Mouse (Mus musculus): ENCODE results near the gene Reck. TPM values are rescaled to one million over a fixed set of nuclear protein-coding genes. Genes with fewer than 3 reads are reported as not detected.

Reck gene
- total and polyA plus RNA-seq, 3 experiments = 0.12 to 0.60 TPM; not detected in 1

DNA sequence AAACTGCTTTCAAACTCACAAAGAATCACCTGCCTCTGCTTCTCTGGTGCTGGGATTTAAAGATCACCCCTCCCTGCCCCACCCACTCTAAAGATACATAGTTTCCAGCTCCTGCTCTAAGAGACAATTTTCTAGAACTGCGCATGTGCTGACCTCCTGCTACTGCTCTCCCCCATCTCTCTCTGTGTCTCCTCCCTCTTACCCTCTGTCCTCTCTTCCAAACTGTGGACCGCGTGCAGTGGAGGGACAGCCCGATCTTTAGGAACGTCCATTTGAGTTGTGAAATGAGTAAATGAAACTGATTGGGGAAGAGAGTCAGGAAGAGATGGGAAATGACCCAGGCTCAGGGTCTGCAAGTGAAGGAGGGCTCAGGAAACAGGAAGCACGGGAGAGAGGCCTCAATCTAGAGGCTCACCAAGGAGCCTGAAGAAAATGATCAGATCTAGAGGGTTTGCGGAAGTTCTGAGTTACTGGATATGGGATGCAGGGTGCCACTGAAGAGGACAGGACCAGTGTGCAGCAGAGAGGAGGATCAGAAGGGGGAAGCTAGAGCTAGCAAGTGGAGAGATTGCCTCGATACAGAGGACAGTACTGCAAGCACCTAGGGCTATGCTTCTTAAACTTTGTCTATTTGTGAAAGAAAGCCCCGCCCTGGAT, 84.3 kb downstream of the Reck start (continued):
- TF ChIP-seq ZKSCAN1 (IDR thresholded peaks at IDR 0.05; ENCODE audit: low read depth, low read length) = no peak
- no peak for TF ChIP-seq USF2 (IDR thresholded peaks at IDR 0.05; ENCODE audit: borderline replicate concordance in 1 of 2, insufficient read depth in 1 of 2, low read depth in 1 of 2, low read length in 2 of 2)
- TF ChIP-seq CTCF (IDR thresholded peaks at IDR 0.05 in 2 of 3, conservative IDR thresholded peaks at IDR 0.05 in 1 of 3; ENCODE audit: control insufficient read depth in 1 of 3, insufficient read depth in 1 of 3, low read depth in 2 of 3, low read length in 3 of 3, poor library complexity in 1 of 3, severe bottlenecking in 1 of 3) = no peak
- no peak for TF ChIP-seq GABPA (IDR thresholded peaks at IDR 0.05; ENCODE audit: low read depth, low read length)
- peak; percentile 48; the same call in 1 of the 2 replicates for TF ChIP-seq ETS1 (IDR thresholded peaks at IDR 0.05; ENCODE audit: low read depth, low read length)
- peak; percentile 66 for TF ChIP-seq HCFC1 (IDR thresholded peaks at IDR 0.05; ENCODE audit: low read depth, low read length)
- no peak for TF ChIP-seq RAD21 (IDR thresholded peaks at IDR 0.05; ENCODE audit: low read depth, low read length)
- peak; percentile 71 for TF ChIP-seq NELFE (IDR thresholded peaks at IDR 0.05; ENCODE audit: low read depth, low read length)
- no peak for TF ChIP-seq ZC3H11A (IDR thresholded peaks at IDR 0.05; ENCODE audit: low read depth, low read length)
- TF ChIP-seq MXI1 (IDR thresholded peaks at IDR 0.05; ENCODE audit: low read depth, low read length) = 0 out of 2 replicates have a peak, but pooled peaks have one; percentile 38
- no peak for TF ChIP-seq POLR2AphosphoS5 (IDR thresholded peaks at IDR 0.05; ENCODE audit: borderline replicate concordance, low read depth, low read length)
- peak; percentile 65 for TF ChIP-seq SIN3A (IDR thresholded peaks at IDR 0.05; ENCODE audit: low read length)
- TF ChIP-seq BHLHE40 (IDR thresholded peaks at IDR 0.05; ENCODE audit: borderline replicate concordance, low read depth, low read length) = no peak
- TF ChIP-seq RCOR1 (IDR thresholded peaks at IDR 0.05; ENCODE audit: low read depth, low read length) = no peak; the same call in none of the 2 replicates
- 0 out of 2 replicates have a peak, but pooled peaks have one; percentile 34 for TF ChIP-seq CHD1 (IDR thresholded peaks at IDR 0.05; ENCODE audit: low read depth, low read length)

- Histone ChIP-seq H3K79me2 (ENCODE audit: control insufficient read depth, insufficient read depth, low read length, poor library complexity) (peaks cover 3% of the 10 kb centered on the region), H3K4me1 (ENCODE audit: control insufficient read depth in 1 of 2, insufficient read depth in 2 of 2, low read length in 2 of 2) (peaks cover 30 to 45% of the 10 kb centered on the region in 2 experiments), H3K27ac (ENCODE audit: control insufficient read depth, low read depth, low read length) (peak overlapping the region; percentile 97), H3K9ac (ENCODE audit: control insufficient read depth, low read depth, low read length, poor library complexity, severe bottlenecking) (peak overlapping the region; percentile 69), H3K9me3 (replicated peaks; ENCODE audit: insufficient read depth, low read length) (no peaks in the 10 kb centered on the region), H3K36me3 (ENCODE audit: control insufficient read depth in 1 of 2, insufficient read depth in 2 of 2, low read length in 2 of 2) (peaks cover 0 to 43% of the 10 kb centered on the region in 2 experiments; a peak in 2 of 4 replicates), H3K27me3 (ENCODE audit: control insufficient read depth in 1 of 2, insufficient read depth in 2 of 2, low read length in 2 of 2) (no peaks in the 10 kb centered on the region), H3K4me3 (ENCODE audit: control insufficient read depth in 1 of 2, insufficient read depth in 1 of 2, low read depth in 2 of 2, low read length in 2 of 2) (peak overlapping the region; percentile 40 to 46)
- TF ChIP-seq TCF12 (IDR thresholded peaks at IDR 0.05; ENCODE audit: low read depth, low read length) = 0 out of 2 replicates have a peak, but pooled peaks have one; percentile 48
- TF ChIP-seq MYC (IDR thresholded peaks at IDR 0.05; ENCODE audit: low read depth, low read length) = no peak
- no peak for TF ChIP-seq BHLHE40 (IDR thresholded peaks at IDR 0.05; ENCODE audit: borderline replicate concordance, low read depth, low read length)
- TF ChIP-seq RAD21 (IDR thresholded peaks at IDR 0.05; ENCODE audit: low read depth, low read length) = no peak
- TF ChIP-seq TAL1 (IDR thresholded peaks at IDR 0.05; ENCODE audit: low read length) = peak; percentile 78
- TF ChIP-seq MXI1 (IDR thresholded peaks at IDR 0.05; ENCODE audit: low read depth, low read length) = peak; percentile 6; the same call in 1 of the 2 replicates
- TF ChIP-seq CHD2 (IDR thresholded peaks at IDR 0.05; ENCODE audit: low read length) = no peak
- TF ChIP-seq EP300 (IDR thresholded peaks at IDR 0.05; ENCODE audit: low read depth in 1 of 2, low read length in 2 of 2) = peak; percentile 39 to 47; a peak in 1 of 4 replicates
- no peak for DNase-seq (ENCODE audit: low read depth, low spot score)
These were observed 84.9 kb downstream of the Reck start for GRCm38 (mm10) chr4:43960207-43960606.

Measured in MEL (cell line).